Mouse (Mus musculus) heart, embryonic 14.5 days (tissue): ENCODE data around the gene Ate1. TPM values are rescaled to one million over a fixed set of nuclear protein-coding genes. Genes with fewer than 3 reads are reported as not detected.

ENCODE experiments used
- ATAC-seq: fragments of 200-750 bp; cut with Nextera tagmentation; 2 replicates; pipeline ENCODE4 v1.8.0; 2017; ENCODE audit warnings: low read depth, moderate TSS enrichment; ENCODE audit not compliant: insufficient number of reproducible peaks, insufficient read depth, low FRiP score
- H3K27ac ChIP-seq, 2 experiments: fragments of 200-500 bp in 1 of 2; fragments of 300-500 bp in 1 of 2; sonication (generic) in 1 of 2; replicated peaks in 1 of 2; 2 replicates each; pipeline ENCODE4 v1.5.1; 2012 to 2014; ENCODE audit warnings: low read depth in 2 of 2, low read length in 2 of 2, control low read depth in 1 of 2, mild to moderate bottlenecking in 1 of 2, mixed read lengths in 1 of 2; ENCODE audit not compliant: control insufficient read depth in 1 of 2, insufficient read depth in 1 of 2
- H3K27me3 ChIP-seq: fragments of 300-500 bp; sonication (generic); 2 replicates; pipeline ENCODE4 v1.6.1; 2014; ENCODE audit warnings: mild to moderate bottlenecking, low read length, control low read depth; ENCODE audit not compliant: control insufficient read depth, insufficient read depth
- H3K36me3 ChIP-seq: fragments of 300-500 bp; sonication (generic); 2 replicates; pipeline ENCODE4 v1.6.1; 2014; ENCODE audit warnings: mild to moderate bottlenecking, control low read depth, low read length, mixed read lengths; ENCODE audit not compliant: control insufficient read depth, insufficient read depth
- H3K4me1 ChIP-seq, 2 experiments: fragments of 200-500 bp in 1 of 2; fragments of 300-500 bp in 1 of 2; sonication (generic) in 1 of 2; 2 replicates each; pipeline ENCODE4 v1.6.1; 2012 to 2014; ENCODE audit warnings: low read length in 2 of 2, control low read depth in 1 of 2, mixed read lengths in 1 of 2; ENCODE audit not compliant: control insufficient read depth in 2 of 2, insufficient read depth in 2 of 2
- H3K4me2 ChIP-seq: fragments of 300-500 bp; sonication (generic); 2 replicates; pipeline ENCODE4 v1.6.1; 2014; ENCODE audit warnings: mild to moderate bottlenecking, low read length
- H3K4me3 ChIP-seq, 2 experiments: fragments of 200-500 bp in 1 of 2; fragments of 300-500 bp in 1 of 2; sonication (generic) in 1 of 2; 2 replicates each; pipeline ENCODE4 v1.5.1; 2012 to 2014; ENCODE audit warnings: low read length in 2 of 2, mild to moderate bottlenecking in 2 of 2, control low read depth in 1 of 2, low read depth in 1 of 2, moderate library complexity in 1 of 2; ENCODE audit not compliant: control insufficient read depth in 1 of 2, insufficient read depth in 1 of 2
- H3K9ac ChIP-seq: fragments of 300-500 bp; sonication (generic); 2 replicates; pipeline ENCODE4 v1.6.1; 2014; ENCODE audit warnings: mild to moderate bottlenecking, low read length
- H3K9me3 ChIP-seq: fragments of 300-500 bp; sonication (generic); 2 replicates; pipeline ENCODE4 v1.6.1; 2016; ENCODE audit warnings: low read length, control low read depth; ENCODE audit not compliant: control insufficient read depth
- WGBS: fragments of 180-500 bp; shearing (Covaris S2); extraction: QIAGEN DNeasy Blood & Tissue Kit; methylation state at CpG from one replicate; pipeline ENCODE4 v1.1.7; 2014; 5-methylcytosine and 5-hydroxymethylcytosine counted together
- polyA plus RNA-seq: library from polyadenylated mRNA; unstranded; fragments of >200 nt; fragmentation: Nextera tagmentation; extraction: Ambion mirVana; gene quantifications from 2 replicates; pipeline ENCODE4 v1.2.1, GENCODE M21; 2014

The Ate1 gene
- polyA plus RNA-seq, 1 experiment from 2014 or later, result 67.3 TPM

DNA sequence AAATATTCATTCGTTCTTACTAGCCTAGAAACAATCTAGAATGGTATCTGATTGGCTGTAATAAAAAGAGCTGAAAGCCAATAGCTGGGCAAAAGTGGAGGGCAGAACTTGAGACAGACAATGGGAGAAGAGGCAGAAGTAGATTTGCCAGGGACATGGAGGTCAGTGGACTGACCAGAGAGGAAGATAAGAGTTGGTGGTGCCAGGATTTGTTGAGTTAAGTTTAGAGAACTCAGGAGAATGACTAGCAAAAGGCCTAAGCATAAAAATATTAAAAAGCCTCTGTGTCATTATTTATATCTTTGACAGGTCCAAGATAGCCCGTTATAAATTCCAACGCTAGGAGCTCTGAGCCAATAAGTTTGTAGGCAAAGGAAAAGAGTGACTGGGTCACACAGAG, 65.9 kb downstream of the Ate1 start:
- H3K4me3 ChIP-seq, result no peak overlapping the region
- no peaks in the 10 kb centered on the region for H3K9me3 ChIP-seq
- H3K27ac ChIP-seq, result no peak overlapping the region
- 68% methylated on average over 3 of the region's 3 CpGs for WGBS
- peaks cover 36% of the 10 kb centered on the region for H3K36me3 ChIP-seq
- no peak overlapping the region for H3K9ac ChIP-seq
- no peak for ATAC-seq
- H3K4me2 ChIP-seq, result no peak overlapping the region
- peaks cover 0 to 8% of the 10 kb centered on the region in 2 experiments; a peak in 2 of 4 replicates for H3K4me1 ChIP-seq
- H3K27me3 ChIP-seq, result no peaks in the 10 kb centered on the region

GRCm38 (mm10) chr7:130435776-130436175, 84.4 kb downstream of the Ate1 start:
- H3K9me3 ChIP-seq, result no peaks in the 10 kb centered on the region
- no peak overlapping the region for H3K9ac ChIP-seq
- peaks cover 0 to 8% of the 10 kb centered on the region in 2 experiments; a peak in 1 of 4 replicates for H3K4me1 ChIP-seq
- WGBS, result 90% methylated on average over 5 of the region's 5 CpGs
- H3K4me2 ChIP-seq, result no peak overlapping the region
- no peaks in the 10 kb centered on the region for H3K27me3 ChIP-seq
- H3K36me3 ChIP-seq, result peaks cover 13% of the 10 kb centered on the region
- H3K4me3 ChIP-seq, result no peak overlapping the region
- no peak for ATAC-seq
- H3K27ac ChIP-seq, result no peak overlapping the region

DNA sequence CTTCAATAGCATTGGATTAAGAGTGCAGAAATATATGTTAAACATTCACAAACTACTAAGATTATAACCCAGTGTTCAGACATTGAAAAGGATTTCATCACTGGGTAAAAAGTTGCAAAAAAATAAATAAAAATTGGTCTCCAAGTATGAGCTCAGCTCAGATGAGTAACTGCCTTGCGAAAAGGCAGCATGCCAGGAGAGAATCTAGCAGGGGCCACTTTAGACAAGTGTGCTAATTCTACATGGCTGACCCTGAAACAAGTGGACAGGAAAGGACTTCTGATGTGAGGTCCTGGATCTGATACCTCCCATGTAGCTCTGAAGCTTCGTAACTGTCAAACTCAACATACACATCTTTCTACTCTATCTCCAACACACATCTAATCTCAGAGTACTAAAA, 88.0 kb downstream of the Ate1 start:
- Histone ChIP-seq H3K9me3 (no peaks in the 10 kb centered on the region), H3K9ac (no peak overlapping the region), H3K27me3 (no peaks in the 10 kb centered on the region), H3K27ac (no peak overlapping the region), H3K4me2 (no peak overlapping the region), H3K36me3 (0 out of 2 replicates have a peak, but pooled peaks cover 5% of the 10 kb centered on the region), H3K4me3 (no peak overlapping the region), H3K4me1 (peaks cover 3 to 8% of the 10 kb centered on the region in 2 experiments; a peak in 2 of 4 replicates)
- no peak for ATAC-seq
- WGBS, result 73% methylated on average over 2 of the region's 2 CpGs

GRCm38 (mm10) chr7:130426586-130426985, 93.6 kb downstream of the Ate1 start:
- Histone ChIP-seq H3K4me3 (no peak overlapping the region), H3K9ac (0 out of 2 replicates have a peak overlapping the region, but pooled peaks have one; percentile 11), H3K9me3 (no peaks in the 10 kb centered on the region), H3K36me3 (no peaks in the 10 kb centered on the region), H3K4me1 (peaks cover 7 to 14% of the 10 kb centered on the region in 2 experiments), H3K27me3 (no peaks in the 10 kb centered on the region), H3K27ac (0 out of 4 replicates have a peak overlapping the region, but pooled peaks of 1 of the 2 experiments have one; percentile 14), H3K4me2 (peak overlapping the region; percentile 16; the same call in 1 of the 2 replicates)
- no peak for ATAC-seq
- 4% methylated on average over 5 of the region's 5 CpGs for WGBS

GRCm38 (mm10) chr7:130425991-130426390, 94.2 kb downstream of the Ate1 start:
- no peaks in the 10 kb centered on the region for H3K36me3 ChIP-seq
- no peak overlapping the region for H3K27ac ChIP-seq
- H3K4me2 ChIP-seq, result no peak overlapping the region
- no peaks in the 10 kb centered on the region for H3K27me3 ChIP-seq
- H3K4me3 ChIP-seq, result no peak overlapping the region
- peaks cover 7 to 10% of the 10 kb centered on the region in 2 experiments for H3K4me1 ChIP-seq
- no peak overlapping the region for H3K9ac ChIP-seq
- ATAC-seq, result no peak
- no peaks in the 10 kb centered on the region for H3K9me3 ChIP-seq
- WGBS, result 70% methylated on average over 2 of the region's 2 CpGs

- Histone ChIP-seq H3K27ac (peak overlapping the region in 1 of 2 experiments; percentile 44; a peak in 1 of 4 replicates), H3K4me2 (no peak overlapping the region), H3K36me3 (peaks cover 12% of the 10 kb centered on the region), H3K4me3 (no peak overlapping the region), H3K9me3 (no peaks in the 10 kb centered on the region), H3K4me1 (peaks cover 0 to 11% of the 10 kb centered on the region in 2 experiments; a peak in 2 of 4 replicates), H3K9ac (no peak overlapping the region), H3K27me3 (no peaks in the 10 kb centered on the region)
- no peak for ATAC-seq
- 52% methylated on average over 1 of the region's 1 CpGs for WGBS
Measured at GRCm38 (mm10) chr7:130419961-130420360, 100.2 kb downstream of the Ate1 start.

GRCm38 (mm10) chr7:130407622-130408021, 112.5 kb downstream of the Ate1 start:
- H3K4me1 ChIP-seq, result peaks cover 9 to 18% of the 10 kb centered on the region in 2 experiments
- H3K4me2 ChIP-seq, result peak overlapping the region; percentile 34
- peak overlapping the region; percentile 18 for H3K9ac ChIP-seq
- 27% methylated on average over 10 of the region's 10 CpGs for WGBS
- ATAC-seq, result no peak
- H3K9me3 ChIP-seq, result no peaks in the 10 kb centered on the region
- no peak overlapping the region for H3K4me3 ChIP-seq
- H3K27ac ChIP-seq, result peak overlapping the region; percentile 28 to 63; a peak in 3 of 4 replicates
- no peaks in the 10 kb centered on the region for H3K27me3 ChIP-seq
- no peaks in the 10 kb centered on the region for H3K36me3 ChIP-seq

GRCm38 (mm10) chr7:130403346-130403745, 116.8 kb downstream of the Ate1 start:
- ATAC-seq, result no peak
- Histone ChIP-seq H3K9me3 (no peaks in the 10 kb centered on the region), H3K36me3 (peaks cover 8% of the 10 kb centered on the region; the same call in 1 of the 2 replicates), H3K4me3 (no peak overlapping the region), H3K9ac (no peak overlapping the region), H3K4me1 (peaks cover 8 to 13% of the 10 kb centered on the region in 2 experiments), H3K27ac (no peak overlapping the region), H3K4me2 (no peak overlapping the region), H3K27me3 (no peaks in the 10 kb centered on the region)
- WGBS, result 65% methylated on average over 2 of the region's 2 CpGs
